Mouse (Mus musculus): ENCODE measurements around the gene Ptgfrn.

Ptgfrn gene

DNA sequence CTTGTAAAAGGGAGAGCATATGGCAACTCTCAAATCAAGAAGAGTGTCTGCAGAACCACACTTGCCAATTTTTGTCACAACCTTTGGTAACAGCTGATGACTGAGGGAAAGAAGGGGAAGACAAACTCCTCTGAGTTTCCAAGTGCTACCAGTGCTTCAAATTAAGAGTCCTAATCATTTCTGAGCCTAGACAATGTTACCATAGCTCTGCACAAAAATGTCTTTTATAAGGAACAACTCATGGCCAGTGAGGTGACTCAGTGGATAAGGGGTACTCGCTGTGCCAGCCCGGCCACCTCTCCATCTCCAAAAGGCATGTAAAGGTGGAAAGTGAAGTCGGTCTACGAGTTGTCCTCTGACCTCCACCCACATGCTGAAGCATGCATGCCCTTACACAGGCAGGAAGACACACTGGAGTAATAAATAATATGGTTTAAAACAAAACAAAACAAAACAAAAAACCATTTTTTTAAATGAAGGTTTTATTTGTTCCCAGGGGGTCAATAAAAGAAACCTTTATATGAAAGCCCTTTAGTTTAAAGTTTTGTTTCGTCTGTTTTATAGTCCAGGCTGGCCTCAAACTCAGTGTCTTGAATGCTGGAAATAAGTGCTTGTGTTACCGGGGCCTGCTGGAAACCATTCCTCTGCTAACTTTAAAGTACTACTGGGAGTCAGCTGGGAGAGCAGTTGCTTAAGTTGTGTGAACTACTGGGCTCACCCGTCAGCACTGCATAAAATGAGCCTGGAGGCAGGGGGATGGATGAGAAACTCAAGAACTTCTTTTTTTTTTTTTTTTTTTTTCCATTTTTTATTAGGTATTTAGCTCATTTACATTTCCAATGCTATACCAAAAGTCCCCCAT lies 23.3 kb downstream of the Ptgfrn start:
- DNase-seq (ENCODE audit: inconsistent age in 2 of 2, low spot score in 1 of 2) = peak in 1 of 2 experiments; percentile 46

DNA sequence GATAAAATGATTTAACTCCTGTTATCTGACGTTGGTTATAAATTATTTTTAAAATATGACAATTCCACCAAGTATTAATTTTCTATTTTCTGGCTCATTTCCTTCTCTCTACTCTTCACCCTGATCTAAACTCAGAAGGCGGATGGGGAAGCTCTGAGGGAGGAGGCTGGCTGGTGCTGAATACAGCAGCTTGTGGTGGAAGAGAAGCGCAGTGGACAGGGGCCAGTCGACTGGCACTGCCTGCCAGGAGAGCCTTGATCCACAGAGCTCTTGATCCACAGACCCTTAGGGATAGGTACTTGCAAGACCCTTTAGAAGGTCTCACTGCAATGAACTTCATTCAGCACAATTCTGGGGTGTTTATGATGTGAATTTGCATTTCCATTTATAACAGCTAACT lies 29.2 kb downstream of the Ptgfrn start:
- DNase-seq (ENCODE audit: inconsistent age in 2 of 2, low spot score in 1 of 2) = no peak

DNA sequence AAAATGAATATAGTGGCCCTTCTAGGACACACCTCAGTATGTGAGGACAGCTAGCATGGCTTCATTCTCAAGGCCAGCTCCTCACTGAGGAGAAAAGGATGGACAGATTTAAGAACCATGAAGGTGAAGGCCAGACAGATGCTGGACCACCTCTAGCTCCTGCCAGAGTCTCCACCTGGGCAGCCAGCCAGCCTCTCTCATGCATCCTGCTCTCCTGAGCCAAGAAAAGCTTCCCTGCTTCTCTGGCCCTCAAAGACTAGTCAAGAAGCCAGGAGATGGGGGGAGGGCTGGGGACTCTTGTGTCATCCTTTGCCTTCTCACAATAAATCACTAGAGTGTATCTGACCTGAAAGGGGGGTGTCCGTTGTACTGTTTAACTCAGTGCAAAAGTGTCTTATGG lies 31.7 kb downstream of the Ptgfrn start:
- peak; percentile 44 to 71 for DNase-seq (ENCODE audit: inconsistent age in 2 of 2, low spot score in 1 of 2)

DNA sequence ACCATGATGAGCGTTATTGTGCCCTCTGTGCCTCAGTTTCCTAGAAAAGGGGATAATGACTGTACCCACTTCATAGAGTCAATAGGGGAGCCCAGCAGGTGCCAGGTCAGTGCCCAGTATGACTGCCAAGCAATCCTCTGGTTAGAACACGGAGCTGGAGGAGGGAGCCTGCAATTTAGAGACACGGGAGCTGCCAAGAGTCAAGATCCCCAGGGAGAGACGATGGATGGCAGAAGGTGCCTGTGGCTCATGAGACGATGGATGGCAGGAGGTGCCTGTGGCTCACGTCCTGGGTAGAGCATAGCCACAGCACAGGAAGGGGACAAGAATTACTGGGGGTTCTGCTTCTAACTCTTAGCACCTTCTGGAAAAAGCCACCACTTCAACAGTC lies 32.4 kb downstream of the Ptgfrn start:
- DNase-seq (ENCODE audit: inconsistent age in 2 of 2, low spot score in 1 of 2) = no peak

DNA sequence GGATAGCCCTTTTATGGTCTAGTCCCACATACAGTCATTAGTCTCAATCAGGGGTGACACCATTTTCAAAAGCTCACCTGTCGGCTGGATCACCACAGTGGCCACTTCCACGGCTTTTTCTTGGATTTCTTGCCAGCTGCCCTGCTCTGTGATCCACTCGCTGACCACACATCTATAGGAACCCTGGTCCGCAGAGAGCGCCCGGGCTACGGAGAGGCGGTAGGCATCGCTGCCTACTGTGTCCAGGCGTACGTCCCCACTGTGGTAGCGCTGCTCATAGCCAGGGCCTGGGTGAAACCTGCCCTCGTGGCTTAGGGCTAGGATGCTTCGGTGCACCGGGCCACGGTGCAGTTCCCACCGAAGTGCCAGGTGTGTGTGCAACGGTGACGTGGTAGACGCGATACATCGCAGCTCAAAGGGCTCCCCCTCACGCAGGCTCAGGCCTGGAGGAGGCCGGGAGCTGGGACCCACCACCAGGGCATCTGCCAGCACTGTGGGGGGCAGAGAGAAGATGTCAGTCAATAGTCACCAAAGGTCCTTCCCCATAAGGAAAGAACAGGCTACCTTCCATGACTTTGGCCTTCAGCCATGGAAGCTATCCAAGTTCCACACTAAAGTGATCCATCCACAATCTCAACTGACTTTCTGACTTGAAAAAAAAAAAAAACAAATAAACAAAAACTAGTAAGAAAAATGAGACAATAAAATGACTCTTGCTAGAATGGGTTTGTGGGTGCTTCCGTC lies 32.9 kb downstream of the Ptgfrn start:
- peak in 1 of 2 experiments; percentile 40 for DNase-seq (ENCODE audit: inconsistent age in 2 of 2, low spot score in 1 of 2)

DNA sequence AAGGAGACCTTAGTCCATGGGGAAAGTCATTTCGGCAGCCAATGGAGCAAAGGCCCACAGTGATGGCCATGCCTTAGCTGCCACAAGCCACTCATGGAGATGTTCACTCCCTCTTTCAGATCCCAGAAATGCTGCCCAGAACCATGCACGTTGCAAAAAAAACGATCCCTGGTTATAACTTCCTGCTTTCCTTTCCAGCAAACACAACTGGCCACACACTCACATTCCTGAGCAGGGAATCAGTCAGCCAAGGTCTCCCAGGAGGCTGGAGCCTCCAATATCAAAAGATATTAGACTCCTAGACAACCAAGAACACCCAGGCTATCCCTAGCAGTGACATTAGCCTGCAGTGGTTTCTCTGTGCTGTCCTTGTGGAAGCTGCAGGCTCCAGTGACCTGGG lies 34.2 kb downstream of the Ptgfrn start:
- peak; percentile 71 to 83 for DNase-seq (ENCODE audit: inconsistent age in 2 of 2, low spot score in 1 of 2)

DNA sequence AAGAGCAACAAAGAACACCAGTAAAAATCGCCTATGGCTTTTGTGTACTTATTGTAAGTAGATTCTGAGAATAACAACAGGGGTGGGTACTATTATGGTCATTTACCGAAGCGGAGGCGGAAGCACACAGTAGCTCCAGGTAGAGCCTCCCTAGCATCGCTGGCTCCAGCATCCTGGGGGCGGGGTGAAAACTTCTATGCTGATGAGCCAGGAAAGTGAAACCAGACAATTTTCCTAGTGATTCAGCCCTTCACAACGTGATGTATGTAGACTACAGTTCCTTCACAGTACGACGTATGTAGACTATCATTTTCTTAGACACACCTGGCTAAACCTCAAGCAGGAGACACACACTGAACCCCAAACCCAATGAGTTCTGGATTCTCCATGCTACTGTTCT lies 36.7 kb downstream of the Ptgfrn start:
- DNase-seq (ENCODE audit: inconsistent age in 2 of 2, low spot score in 1 of 2) = no peak

DNA sequence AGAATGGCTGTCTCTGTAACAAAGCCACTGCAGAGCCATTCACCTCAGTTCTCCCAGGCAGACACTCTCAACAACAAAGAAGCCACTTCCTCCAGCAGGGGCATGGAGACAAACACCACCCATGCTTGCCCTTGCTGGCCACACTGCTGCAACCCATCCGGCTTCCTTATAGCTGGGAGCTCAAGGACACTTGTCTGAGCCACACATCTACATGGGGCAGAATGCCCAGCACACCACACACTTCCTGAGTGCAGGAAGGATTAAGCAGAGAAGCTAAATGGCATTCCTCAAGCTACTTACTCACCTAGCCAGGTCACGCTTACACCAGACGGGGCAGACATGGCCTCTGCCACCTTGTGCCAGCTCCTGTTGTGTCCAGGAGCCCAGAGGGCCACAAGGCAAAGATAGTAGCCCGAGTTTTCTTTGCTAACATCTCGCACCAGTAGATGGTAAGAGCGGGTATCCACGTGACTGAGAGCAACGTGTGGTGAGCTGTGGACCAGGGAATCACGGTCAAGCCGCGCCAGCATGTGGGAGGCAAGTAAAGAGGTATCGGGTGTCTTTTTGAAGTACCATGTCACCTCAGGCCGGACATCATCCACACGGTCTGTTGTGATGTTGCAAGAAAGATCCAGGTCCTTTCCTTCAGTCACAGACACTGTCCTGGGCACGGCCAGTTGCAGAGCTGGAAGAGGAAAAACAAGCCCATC lies 37.4 kb downstream of the Ptgfrn start:
- DNase-seq (ENCODE audit: inconsistent age in 2 of 2, low spot score in 1 of 2) = peak in 1 of 2 experiments; percentile 50

DNA sequence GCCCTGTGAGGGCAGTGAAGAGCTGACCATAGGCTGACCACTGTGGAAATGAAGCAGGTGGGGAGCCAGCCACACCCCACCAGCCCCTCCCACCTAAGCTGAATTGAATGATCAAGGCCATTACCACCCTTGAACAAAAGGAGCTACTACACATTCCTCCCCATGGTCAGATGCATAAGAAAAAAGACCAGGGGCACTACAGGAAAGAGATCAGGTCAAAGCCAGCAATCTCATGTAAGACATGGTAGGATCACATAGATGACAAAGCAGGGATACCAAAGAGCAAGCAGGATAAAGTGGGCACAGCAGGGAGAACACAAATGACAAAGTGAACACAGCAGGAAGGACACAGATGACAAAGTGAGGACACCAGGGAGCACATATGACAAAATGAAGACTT lies 38.5 kb downstream of the Ptgfrn start:
- DNase-seq (ENCODE audit: inconsistent age in 2 of 2, low spot score in 1 of 2) = no peak

DNA sequence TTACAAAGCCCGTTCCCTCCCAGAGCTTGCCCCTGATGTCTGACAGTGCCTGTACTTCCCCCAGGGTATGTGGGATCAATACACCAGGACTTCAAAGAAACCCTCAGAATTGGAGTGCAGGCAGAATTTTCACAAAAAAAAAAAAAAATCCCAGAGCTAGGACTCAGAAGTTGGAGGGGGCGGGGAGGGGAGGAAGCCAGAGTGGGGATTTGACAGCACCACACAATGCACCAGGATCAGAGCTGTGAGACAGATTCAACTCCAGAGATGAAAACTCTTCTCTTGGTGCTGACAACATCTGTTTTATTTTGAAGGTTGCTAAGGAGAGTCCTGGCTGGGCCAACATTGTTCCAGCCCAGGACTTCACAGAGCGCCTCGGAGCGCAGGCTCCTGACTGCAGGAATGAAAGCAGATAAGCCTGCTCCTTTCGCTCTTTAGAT lies 39.3 kb downstream of the Ptgfrn start:
- DNase-seq (ENCODE audit: inconsistent age in 2 of 2, low spot score in 1 of 2) = peak in 1 of 2 experiments; percentile 56

DNA sequence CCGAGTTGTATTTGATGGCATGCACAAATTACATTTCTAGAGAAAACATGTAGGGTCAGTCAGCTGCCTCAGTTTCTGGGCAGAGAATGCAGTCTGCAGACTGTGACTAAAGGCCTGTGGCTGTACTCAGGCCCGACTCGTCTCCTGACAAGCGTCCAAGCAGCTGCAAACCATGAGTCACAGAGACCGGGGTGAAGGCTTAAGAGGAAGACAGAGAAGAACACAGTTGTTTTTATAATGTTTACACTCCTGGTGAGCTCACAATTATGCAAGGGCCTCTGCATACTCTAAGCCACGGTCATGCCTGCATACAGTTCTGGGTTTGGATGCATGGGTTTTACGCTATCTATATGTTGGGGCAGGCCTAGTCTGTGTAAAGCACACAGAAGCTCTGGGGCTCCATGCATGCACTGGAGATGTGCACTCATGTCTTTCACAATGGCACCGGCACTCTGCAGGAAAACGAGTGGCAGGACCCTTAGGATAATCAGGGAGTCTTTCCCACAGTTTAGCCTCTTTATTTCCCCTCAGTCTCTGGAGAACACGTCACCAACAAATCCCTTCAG lies 39.8 kb downstream of the Ptgfrn start:
- peak; percentile 85 to 92 for DNase-seq (ENCODE audit: inconsistent age in 2 of 2, low spot score in 1 of 2)

DNA sequence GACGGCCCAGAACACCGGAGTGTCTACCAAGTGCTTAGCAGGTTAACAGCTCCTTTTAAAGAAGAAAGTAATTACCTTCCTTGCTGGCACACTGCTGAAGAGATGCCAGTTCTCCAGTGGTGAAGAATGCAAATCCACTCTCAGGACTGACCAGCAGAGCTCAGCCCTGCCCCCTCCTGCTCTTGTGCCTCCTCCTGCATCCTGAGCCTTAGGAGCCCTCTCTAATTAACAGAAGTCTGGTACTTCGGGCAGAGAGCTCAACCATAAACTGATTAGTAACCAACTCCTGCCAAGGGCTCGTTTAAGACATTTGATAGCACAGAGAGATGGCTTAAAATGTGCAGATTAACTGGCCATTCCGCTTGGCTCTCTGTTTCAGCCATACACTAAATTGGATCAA lies 41.4 kb downstream of the Ptgfrn start:
- no peak for DNase-seq (ENCODE audit: inconsistent age in 2 of 2, low spot score in 1 of 2)

DNA sequence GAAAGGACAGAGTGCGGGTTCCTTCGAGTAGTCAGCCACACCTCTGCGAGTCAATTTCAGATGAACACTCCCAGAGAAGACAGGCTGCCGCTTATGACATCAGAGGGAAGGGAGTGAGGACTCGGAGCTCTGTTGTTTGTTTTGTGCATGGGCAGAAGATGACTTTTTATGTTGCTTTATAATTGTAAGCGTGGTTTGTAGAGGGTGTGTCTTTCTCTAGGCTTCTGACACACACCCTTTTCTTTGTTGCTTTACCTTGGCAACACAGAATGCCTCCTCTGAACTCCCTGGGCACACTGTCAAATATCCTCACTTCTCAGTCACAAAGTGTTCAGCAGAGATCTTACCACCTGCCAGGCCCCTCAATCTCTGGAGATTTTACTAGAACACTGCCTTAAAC lies 43.9 kb downstream of the Ptgfrn start:
- no peak for DNase-seq (ENCODE audit: inconsistent age in 2 of 2, low spot score in 1 of 2)

DNA sequence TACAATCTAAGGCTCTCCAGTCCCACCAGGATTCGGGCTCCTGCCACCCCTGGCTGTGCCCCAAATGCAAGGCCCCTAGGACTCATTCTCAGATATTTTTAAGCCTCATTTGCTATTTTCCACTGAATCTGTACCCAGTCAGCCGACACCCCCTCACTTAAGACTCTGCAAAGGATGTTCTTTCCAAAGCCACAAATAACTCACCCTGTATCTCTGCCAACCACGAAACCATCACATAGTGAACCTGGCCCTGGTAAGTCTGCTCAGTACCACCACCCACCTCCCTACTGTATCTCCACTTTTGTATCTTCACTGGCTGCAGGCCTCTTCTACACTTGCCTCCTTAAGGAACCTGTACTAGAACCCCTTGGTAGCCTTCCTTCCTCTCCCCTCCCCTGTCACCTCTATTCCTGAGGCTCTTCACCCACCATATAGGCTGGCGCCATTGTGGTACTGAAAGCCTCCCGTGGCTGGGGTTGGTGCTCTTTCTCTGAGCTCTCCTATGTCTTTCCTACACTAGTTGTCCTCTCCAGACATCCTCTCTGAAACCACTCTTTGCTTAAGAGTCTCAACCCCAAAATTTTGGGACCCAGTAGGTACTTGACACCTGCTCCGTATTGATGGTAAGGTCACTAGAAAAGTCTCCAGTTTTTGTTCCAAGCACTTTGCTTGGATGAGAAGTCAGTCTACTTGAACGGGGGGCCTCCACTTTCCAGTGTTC lies 48.1 kb downstream of the Ptgfrn start:
- no peak for DNase-seq (ENCODE audit: inconsistent age in 2 of 2, low spot score in 1 of 2)

DNA sequence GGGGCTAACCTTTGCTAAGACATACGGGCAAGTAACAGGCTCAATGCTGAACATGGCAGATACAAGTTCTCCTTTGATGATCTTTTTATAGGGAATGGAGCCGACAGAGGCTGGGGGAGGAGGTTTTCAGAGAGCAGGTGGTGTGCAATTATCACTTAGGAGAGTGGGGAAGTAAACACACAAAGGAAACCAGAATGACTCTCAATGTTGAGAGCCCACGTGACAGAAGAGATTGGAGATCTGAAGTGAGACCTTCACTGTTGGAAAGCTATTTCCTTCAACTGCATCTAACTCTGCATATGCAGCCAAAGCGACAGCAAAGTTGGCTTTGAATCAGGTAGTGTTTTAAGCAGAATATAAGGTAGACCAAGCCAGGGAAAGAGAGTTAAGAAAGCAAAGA lies 50.9 kb downstream of the Ptgfrn start:
- DNase-seq (ENCODE audit: inconsistent age in 2 of 2, low spot score in 1 of 2) = no peak

DNA sequence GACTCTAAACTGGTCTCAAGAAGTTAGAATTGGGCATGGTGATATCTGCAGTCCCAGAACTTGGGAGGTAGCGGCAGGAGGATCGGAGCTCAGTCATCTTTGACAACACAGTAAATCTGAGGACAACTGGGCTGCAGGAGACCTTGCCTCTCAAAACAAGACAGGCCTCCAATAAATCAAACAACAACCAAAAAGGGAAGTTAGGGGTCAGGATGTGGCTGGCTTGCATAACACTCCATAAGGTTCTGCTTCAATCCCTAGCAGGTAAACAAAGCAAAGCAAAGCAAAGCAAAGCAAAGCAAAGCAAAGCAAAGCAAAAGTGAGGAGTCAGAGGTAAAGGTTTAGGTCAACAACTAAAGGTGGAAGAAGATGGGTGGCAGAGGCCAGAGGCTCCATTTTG lies 51.9 kb downstream of the Ptgfrn start:
- peak in 1 of 2 experiments; percentile 39 for DNase-seq (ENCODE audit: inconsistent age in 2 of 2, low spot score in 1 of 2)

DNA sequence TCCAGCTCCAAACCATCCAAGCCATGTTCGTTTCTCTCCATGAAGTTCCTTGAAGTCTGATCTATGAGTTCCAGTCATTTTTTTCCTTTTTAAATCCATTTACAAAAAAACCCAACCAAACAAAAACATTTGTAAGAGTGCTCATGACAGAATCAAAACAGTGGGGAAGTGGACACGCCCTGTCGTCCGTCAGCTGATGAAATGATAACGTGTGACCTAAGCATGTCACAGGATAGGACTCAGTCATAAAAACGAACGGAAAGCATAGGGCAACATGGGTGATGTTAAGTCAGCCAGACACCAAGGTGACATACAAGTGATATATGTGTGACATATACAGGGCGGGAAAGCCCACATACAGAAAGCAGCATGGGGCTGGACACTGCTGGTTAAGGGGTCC lies 54.9 kb downstream of the Ptgfrn start:
- no peak for DNase-seq (ENCODE audit: inconsistent age in 2 of 2, low spot score in 1 of 2)

DNA sequence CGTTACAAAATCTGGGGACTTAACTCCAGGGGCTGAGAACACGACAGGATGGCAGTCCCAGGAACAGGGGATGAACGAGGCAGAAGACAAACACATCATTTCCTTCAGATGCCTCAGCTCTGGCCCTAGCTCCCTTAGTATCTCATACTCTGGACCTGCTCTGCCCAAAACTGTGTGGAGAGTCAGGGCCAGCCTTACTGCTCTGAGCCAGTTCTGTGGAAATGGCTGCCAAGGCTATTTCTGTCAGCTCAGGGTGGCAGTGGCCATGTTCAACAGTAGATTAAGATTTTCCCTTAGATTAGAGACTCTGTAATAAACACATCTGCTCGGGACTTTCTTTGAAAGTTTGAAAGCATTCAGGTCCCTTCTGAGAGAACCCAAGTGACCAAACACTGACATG lies 58.5 kb downstream of the Ptgfrn start:
- peak in 1 of 2 experiments; percentile 72 for DNase-seq (ENCODE audit: inconsistent age in 2 of 2, low spot score in 1 of 2)

DNA sequence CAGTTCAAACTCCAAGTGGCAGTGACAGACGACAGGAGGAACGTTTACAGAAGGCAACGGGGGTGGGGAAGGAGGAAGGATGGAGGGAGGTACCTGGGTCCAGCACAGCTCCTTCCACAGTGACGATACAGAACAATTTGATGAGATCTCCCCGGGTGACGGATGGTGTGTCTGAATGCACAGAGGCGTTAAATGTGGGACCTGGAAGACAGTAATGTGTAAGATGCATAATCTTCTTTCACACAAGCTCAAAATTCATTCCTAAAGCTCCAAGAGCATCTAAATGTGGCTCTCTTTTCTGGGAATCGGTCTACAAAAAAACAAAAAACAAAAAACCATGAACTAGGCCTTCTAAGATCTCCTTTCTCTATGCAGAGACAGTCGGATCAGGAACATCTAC lies 60.1 kb downstream of the Ptgfrn start:
- no peak for DNase-seq (ENCODE audit: inconsistent age in 2 of 2, low spot score in 1 of 2)

DNA sequence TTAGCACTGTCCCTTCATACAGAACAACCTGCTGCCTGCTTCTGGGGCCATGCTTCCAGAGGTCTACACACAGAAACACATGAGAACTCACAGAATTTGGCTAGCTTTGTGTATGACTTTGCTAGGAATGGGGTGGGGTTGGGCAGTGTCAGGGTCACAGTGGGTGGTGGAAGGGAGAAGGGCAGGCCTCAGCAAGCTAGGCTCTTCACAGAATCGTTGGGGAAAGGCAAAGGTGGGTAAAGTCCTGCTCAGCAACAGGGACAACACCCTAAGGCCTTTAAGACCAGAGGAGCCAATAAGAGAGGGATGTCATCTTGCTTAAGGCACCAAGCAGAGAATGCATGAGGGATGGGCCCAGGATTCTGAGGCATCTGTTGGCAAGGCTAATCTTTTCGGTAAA lies 61.3 kb downstream of the Ptgfrn start:
- DNase-seq (ENCODE audit: inconsistent age in 2 of 2, low spot score in 1 of 2) = no peak
